Mouse (Mus musculus) heart, adult 2 months (tissue): ENCODE data around the gene Itgb2l.

Experiments used
- EP300 ChIP-seq: fragments of 200-500 bp; IDR thresholded peaks from 2 replicates; pipeline ENCODE4 v1.6.1; 2011; ENCODE audit warnings: low read depth, low read length, control low read depth; ENCODE audit not compliant: insufficient read depth
- POLR2A ChIP-seq: fragments of 200-500 bp; IDR thresholded peaks from 2 replicates; pipeline ENCODE4 v1.6.1; 2011; ENCODE audit warnings: mild to moderate bottlenecking, low read depth, low read length, control low read depth; ENCODE audit not compliant: insufficient read depth

DNA sequence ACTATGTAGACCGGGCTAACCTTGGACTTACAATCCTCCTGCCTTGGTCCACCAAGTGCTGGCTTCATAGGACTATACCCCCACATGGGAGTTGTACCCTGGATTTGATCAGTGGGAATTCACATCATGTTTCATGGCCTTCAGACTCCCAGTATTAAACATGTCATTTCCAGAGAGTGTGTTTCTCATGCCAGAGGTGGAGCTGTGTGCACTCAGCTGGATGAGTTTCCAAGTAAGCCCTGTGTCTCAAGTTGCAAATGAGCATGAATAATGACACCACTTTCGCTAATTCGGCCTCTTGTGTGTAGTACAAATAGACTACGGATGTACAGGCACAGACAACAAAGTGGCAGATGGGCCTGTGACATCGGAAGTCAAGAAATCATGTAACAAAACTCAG lies 44.6 kb upstream of the Itgb2l start:
- no peak for TF ChIP-seq POLR2A
- TF ChIP-seq EP300, result no peak
